In genomic region chr11:80614949-80615725, GRCm38 (mm10) we compare ENCODE assay signal across 9 mouse cellular contexts.
DNase-seq lines count a peak whose midpoint lies in the region; ATAC-seq lines count a peak whose summit lies in the region.
"Had no signal": no experiment of that assay in that cellular context is flagged by ENCODE, and none has a peak within 500 bp of the region (broad histone marks: within the 10 kb centered on the region; RNA-seq: fewer than 3 reads in every experiment).

No protein-coding gene starts in this region.

- intact Hi-C loops in left cerebral cortex, postnatal 4 days (cut with DNase I), result no loop called here
- intact Hi-C loops in left cerebral cortex, postnatal 14 days (cut with DNase I), result loop anchor here (5.0 kb wide), 1 partner anchor 47 kb away; no protein-coding TSS in a partner anchor

- H3K4me2 ChIP-seq in embryonic facial prominence, embryonic 11.5 days (ENCODE audit: low read depth, low read length), result no peak overlapping the region
- no peak overlapping the region for H3K4me2 ChIP-seq in heart, embryonic 11.5 days

- WGBS in embryonic facial prominence, embryonic 11.5 days, result 37% methylated on average over 6 of the region's 6 CpGs
- WGBS in embryonic facial prominence, embryonic 10.5 days, result 48% methylated on average over 6 of the region's 6 CpGs
- WGBS in heart, embryonic 11.5 days (ENCODE audit: insufficient replicate concordance), result 48% methylated on average over 6 of the region's 6 CpGs

- H3K4me3 ChIP-seq in embryonic facial prominence, embryonic 11.5 days (ENCODE audit: low read depth, low read length), result no peak overlapping the region
- H3K4me3 ChIP-seq in embryonic facial prominence, embryonic 10.5 days, result no peak overlapping the region
- H3K4me3 ChIP-seq in heart, embryonic 11.5 days (ENCODE audit: low read depth, low read length), result no peak overlapping the region

- H3K4me1 ChIP-seq in embryonic facial prominence, embryonic 11.5 days (ENCODE audit: control insufficient read depth, insufficient read depth, low read length), result no peaks in the 10 kb centered on the region
- peaks cover 12% of the 10 kb centered on the region for H3K4me1 ChIP-seq in embryonic facial prominence, embryonic 10.5 days
- no peaks in the 10 kb centered on the region for H3K4me1 ChIP-seq in heart, embryonic 11.5 days (ENCODE audit: control insufficient read depth, insufficient read depth, low read length)

- ATAC-seq in embryonic facial prominence, embryonic 11.5 days (replicated peaks; ENCODE audit: insufficient number of reproducible peaks, low FRiP score, low TSS enrichment, low read depth), result no peak
- no peak for ATAC-seq in monocyte, adult 5-6 weeks (replicated peaks; ENCODE audit: insufficient number of reproducible peaks, low FRiP score, low TSS enrichment, poor library complexity, severe bottlenecking)
- ATAC-seq in heart, embryonic 11.5 days (replicated peaks; ENCODE audit: insufficient number of reproducible peaks, low FRiP score, low TSS enrichment), result no peak

- H3K27ac ChIP-seq in embryonic facial prominence, embryonic 11.5 days (replicated peaks; ENCODE audit: low read depth, low read length), result no peak overlapping the region
- H3K27ac ChIP-seq in embryonic facial prominence, embryonic 10.5 days (replicated peaks), result no peak overlapping the region
- no peak overlapping the region for H3K27ac ChIP-seq in heart, embryonic 11.5 days (ENCODE audit: low read depth, low read length)

- H3K27me3 ChIP-seq in embryonic facial prominence, embryonic 11.5 days (ENCODE audit: control insufficient read depth, insufficient read depth, low read length), result no peaks in the 10 kb centered on the region
- H3K27me3 ChIP-seq in embryonic facial prominence, embryonic 10.5 days (replicated peaks; ENCODE audit: low read depth, poor library complexity, severe bottlenecking), result peaks cover 5% of the 10 kb centered on the region
- no peaks in the 10 kb centered on the region for H3K27me3 ChIP-seq in heart, embryonic 11.5 days (ENCODE audit: control insufficient read depth, insufficient read depth, low read length)

- no peaks in the 10 kb centered on the region for H3K36me3 ChIP-seq in embryonic facial prominence, embryonic 11.5 days (replicated peaks; ENCODE audit: control insufficient read depth, insufficient read depth, low read depth, low read length)
- H3K36me3 ChIP-seq in embryonic facial prominence, embryonic 10.5 days (replicated peaks), result no peaks in the 10 kb centered on the region
- no peaks in the 10 kb centered on the region for H3K36me3 ChIP-seq in heart, embryonic 11.5 days (ENCODE audit: control insufficient read depth, insufficient read depth, low read length)
- H3K36me3 ChIP-seq: G1E had no signal

- H3K9me3 ChIP-seq in embryonic facial prominence, embryonic 11.5 days (replicated peaks; ENCODE audit: control insufficient read depth, low read length), result no peaks in the 10 kb centered on the region
- H3K9me3 ChIP-seq in embryonic facial prominence, embryonic 10.5 days, result no peaks in the 10 kb centered on the region
- no peaks in the 10 kb centered on the region for H3K9me3 ChIP-seq in heart, embryonic 11.5 days (replicated peaks; ENCODE audit: control insufficient read depth, low read length)
- H3K9me3 ChIP-seq: G1E had no signal

- H3K9ac ChIP-seq in embryonic facial prominence, embryonic 11.5 days (replicated peaks; ENCODE audit: low read length), result no peak overlapping the region
- no peak overlapping the region for H3K9ac ChIP-seq in heart, embryonic 11.5 days (ENCODE audit: low read depth, low read length)

- DNase-seq in embryonic facial prominence, embryonic 11.5 days (ENCODE audit: low spot score), result peak; percentile 13
- DNase-seq in embryonic facial prominence, embryonic 10.5 days (ENCODE audit: low spot score), result no peak
- DNase-seq in left cerebral cortex, adult 11 months (ENCODE audit: low spot score), result peak; percentile 61
- no peak for DNase-seq in left cerebral cortex, postnatal 4 days
- DNase-seq in left cerebral cortex, postnatal 14 days (ENCODE audit: low spot score in 2 of 2), result peak; percentile 48 to 57
- DNase-seq in right cerebral cortex, postnatal 10 days (ENCODE audit: low spot score in 2 of 2), result peak; percentile 38 to 56

Comparison
In these comparisons a context has a peak if more than half of its experiments do, and no peak if none do; other contexts are left out.
1. DNase-seq: peak in embryonic facial prominence, embryonic 11.5 days (single experiment), left cerebral cortex, adult 11 months (single experiment), left cerebral cortex, postnatal 14 days (2 of 2) and right cerebral cortex, postnatal 10 days (2 of 2); none in embryonic facial prominence, embryonic 10.5 days (single experiment) and left cerebral cortex, postnatal 4 days (single experiment).